Mouse (Mus musculus): Measurements from ENCODE around the gene Ndufa13.

DNA sequence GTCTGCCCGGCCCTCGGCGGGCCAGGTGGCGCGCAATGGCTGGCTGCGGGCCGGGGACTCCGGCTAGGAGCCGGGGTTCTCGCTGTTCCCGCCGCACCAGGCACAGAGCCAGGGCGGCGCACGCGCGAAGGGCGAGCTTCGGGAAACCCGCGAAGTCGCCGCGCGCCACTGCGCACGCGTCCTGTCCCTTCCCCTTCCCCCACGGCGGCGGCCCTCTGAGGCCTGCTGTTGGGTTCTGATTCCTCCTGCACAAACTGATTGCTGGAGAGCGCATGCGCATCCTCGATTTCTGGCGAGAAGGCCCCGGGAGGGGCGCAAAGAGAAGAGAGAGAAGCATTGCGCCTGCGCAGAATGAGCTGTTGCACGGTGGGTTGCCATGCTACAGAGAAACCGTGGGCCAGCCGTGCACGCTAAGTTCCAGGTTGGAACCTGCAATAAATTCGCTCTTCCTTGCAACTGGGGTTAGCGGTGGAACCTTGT is 745 bp upstream of the Ndufa13 start:
- TF ChIP-seq MAX (IDR thresholded peaks at IDR 0.05) (peak; percentile 73), CTCF (IDR thresholded peaks at IDR 0.05; ENCODE audit: control insufficient read depth, insufficient read depth, insufficient read length) (no peak), CEBPB (IDR thresholded peaks at IDR 0.05; ENCODE audit: low read depth) (no peak), USF1 (IDR thresholded peaks at IDR 0.05; ENCODE audit: low read depth) (no peak), MYOD1 (IDR thresholded peaks at IDR 0.05; ENCODE audit: control insufficient read depth, insufficient read length, low read depth) (no peak)

All from C2C12 (cell line).